Mouse (Mus musculus) erythroblast, adult 5-6 weeks (primary cell): ENCODE results near the gene Ltbp1. TPM values are rescaled to one million over a fixed set of nuclear protein-coding genes. Genes with fewer than 3 reads are reported as not detected.

Source experiments
- ATAC-seq: replicated peaks from 2 replicates; pipeline ENCODE4 v1.8.0; 2016; ENCODE audit warnings: moderate number of reproducible peaks, mild to moderate bottlenecking, moderate TSS enrichment, inconsistent platforms; ENCODE audit not compliant: poor library complexity, low FRiP score, severe bottlenecking
- total RNA-seq, 2 experiments: library from RNA; stranded (forward) in 1 of 2; stranded (reverse) in 1 of 2; fragments of 150-400 nt in 1 of 2; fragments of 200-764, 138-1000 nt in 1 of 2; gene quantifications; 2 replicates each; pipeline versions ENCODE4 v1.2.3 to v1.2.4; 2015 to 2017; ENCODE audit warnings: low replicate concordance in 2 of 2

The Ltbp1 gene
- total RNA-seq, 2 experiments from 2014 or later, result 0.51 TPM; not detected in 1

GRCm38 (mm10) chr17:75159066-75159787, 153.9 kb downstream of the Ltbp1 start:
- ATAC-seq, result no peak

- no peak for ATAC-seq
These were observed 155.7 kb downstream of the Ltbp1 start for GRCm38 (mm10) chr17:75161062-75161461.

- ATAC-seq, result no peak
These were observed 156.6 kb downstream of the Ltbp1 start for GRCm38 (mm10) chr17:75161931-75162330.

GRCm38 (mm10) chr17:75164566-75164965, 159.2 kb downstream of the Ltbp1 start:
- ATAC-seq, result no peak

- no peak for ATAC-seq
These were observed 163.3 kb downstream of the Ltbp1 start for GRCm38 (mm10) chr17:75168572-75169200.

GRCm38 (mm10) chr17:75171659-75172058, 166.3 kb downstream of the Ltbp1 start:
- no peak for ATAC-seq

- no peak for ATAC-seq
These were observed 167.4 kb downstream of the Ltbp1 start for GRCm38 (mm10) chr17:75172685-75173205.

GRCm38 (mm10) chr17:75174501-75174900, 169.1 kb downstream of the Ltbp1 start:
- ATAC-seq, result no peak

GRCm38 (mm10) chr17:75177920-75178867, 172.8 kb downstream of the Ltbp1 start:
- ATAC-seq, result no peak

- ATAC-seq, result no peak
These were observed 173.6 kb downstream of the Ltbp1 start for GRCm38 (mm10) chr17:75179001-75179400.

GRCm38 (mm10) chr17:75180301-75180700, 174.9 kb downstream of the Ltbp1 start:
- no peak for ATAC-seq

- ATAC-seq, result no peak
These were observed 175.7 kb downstream of the Ltbp1 start for GRCm38 (mm10) chr17:75180956-75181588.

- no peak for ATAC-seq
These were observed 177.1 kb downstream of the Ltbp1 start for GRCm38 (mm10) chr17:75182319-75183001.

GRCm38 (mm10) chr17:75186732-75187509, 181.6 kb downstream of the Ltbp1 start:
- no peak for ATAC-seq

GRCm38 (mm10) chr17:75196952-75197351, 191.6 kb downstream of the Ltbp1 start:
- no peak for ATAC-seq

- no peak for ATAC-seq
These were observed 193.4 kb downstream of the Ltbp1 start for GRCm38 (mm10) chr17:75198767-75199166.

GRCm38 (mm10) chr17:75199694-75200093, 194.3 kb downstream of the Ltbp1 start:
- no peak for ATAC-seq

- ATAC-seq, result no peak
These were observed 196.9 kb downstream of the Ltbp1 start for GRCm38 (mm10) chr17:75202314-75202713.
